Mouse (Mus musculus): Measurements from ENCODE around the gene Dock11. TPM values are rescaled to one million over a fixed set of nuclear protein-coding genes. Genes with fewer than 3 reads are reported as not detected.

The Dock11 gene
- 0.50 and 0.71 TPM in 2 replicates for polyA plus RNA-seq (2012; rRNA removed)

GRCm38 (mm10) chrX:35888087-35888895, at the start of gene Dock11:
Gene Dock11, plus strand, starts transcription at chrX:35888832.

GRCm38 (mm10) chrX:36111622-36112421, 223.2 kb downstream of the Dock11 start, which contains the start of gene Il13ra1:
Gene Il13ra1, plus strand, starts transcription at chrX:36112110.

Other genes starting within 250 kb of the Dock11 start
- 3.7 and 4.4 TPM in 2 replicates for gene Il13ra1, start 223.3 kb downstream of the Dock11 start, polyA plus RNA-seq (2012; rRNA removed)

Measured in ovary, adult 2 months (tissue).